12 mouse cellular contexts compared by ENCODE assay signal in the genomic region with DNA sequence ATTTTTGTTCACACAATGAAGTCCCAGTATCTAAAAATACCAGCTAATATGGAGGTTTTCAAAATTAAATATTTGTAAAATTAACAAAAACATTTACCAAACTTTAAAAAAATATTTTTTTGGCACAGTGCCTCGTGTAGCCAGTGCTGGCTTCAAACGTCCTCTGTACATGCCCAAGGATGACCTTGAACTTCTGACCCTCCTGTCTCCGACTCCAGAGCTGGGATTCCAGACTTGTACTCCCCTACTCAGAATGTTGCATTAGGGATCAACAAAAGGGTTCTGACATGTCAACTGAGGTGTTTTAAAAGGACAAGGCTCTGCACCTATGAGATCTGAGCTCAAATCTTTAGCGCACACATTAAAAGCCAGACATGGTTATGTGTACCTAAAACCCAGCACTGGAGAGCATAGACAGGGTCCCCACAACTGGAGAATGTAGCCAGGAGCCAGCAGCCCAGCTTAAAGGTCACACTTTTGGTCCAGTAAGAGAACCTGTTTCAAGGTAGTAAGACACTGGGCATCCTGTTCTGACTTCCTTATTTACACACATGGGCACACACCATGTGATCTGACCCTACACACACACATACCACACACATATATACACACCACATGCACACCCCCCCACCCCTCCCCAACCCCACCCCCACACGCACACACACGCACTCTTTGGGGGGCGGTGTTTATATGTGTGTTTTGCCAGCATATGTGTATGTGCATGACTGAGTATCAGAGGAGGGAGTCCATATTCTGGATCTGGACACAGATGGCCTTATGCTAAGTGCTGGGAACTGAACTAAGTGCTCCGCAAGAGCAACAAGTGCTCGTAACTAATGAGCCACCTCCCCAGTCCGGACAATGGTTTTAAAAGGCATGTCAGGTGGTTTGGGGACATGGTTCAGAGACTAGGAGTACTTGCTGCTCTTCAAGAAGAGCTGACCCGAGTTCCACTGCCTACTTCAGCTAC. TPM values are rescaled to one million over a fixed set of nuclear protein-coding genes. Genes with fewer than 3 reads are reported as not detected.
DNase-seq lines count a peak whose midpoint lies in the region; ATAC-seq and TF ChIP-seq lines count a peak whose summit lies in the region.
"Had no signal": no experiment of that assay in that cellular context is flagged by ENCODE, and none has a peak within 500 bp of the region (broad histone marks: within the 10 kb centered on the region; RNA-seq: fewer than 3 reads in every experiment).

No protein-coding gene starts in this region.

- no peak overlapping the region for H3K9ac ChIP-seq in embryonic facial prominence, embryonic 13.5 days
- H3K9ac ChIP-seq in lung, embryonic 16.5 days (ENCODE audit: low read length): no peak overlapping the region
- no peak overlapping the region for H3K9ac ChIP-seq in lung, postnatal 0 days (replicated peaks; ENCODE audit: low read depth)
- H3K9ac ChIP-seq: limb, embryonic 12.5 days; stomach, embryonic 15.5 days had no signal

- no peak overlapping the region for H3K4me3 ChIP-seq in embryonic facial prominence, embryonic 13.5 days
- no peak overlapping the region for H3K4me3 ChIP-seq in embryonic facial prominence, embryonic 10.5 days
- no peak overlapping the region for H3K4me3 ChIP-seq in lung, embryonic 16.5 days (ENCODE audit: low read length)
- no peak overlapping the region for H3K4me3 ChIP-seq in embryonic fibroblast, embryonic 13.5 days (ENCODE audit: insufficient read depth, low read length)
- H3K4me3 ChIP-seq in lung, postnatal 0 days (ENCODE audit: low read depth, low read length): no peak overlapping the region
- H3K4me3 ChIP-seq: limb, embryonic 12.5 days; stomach, embryonic 15.5 days had no signal

- no peak for TF ChIP-seq EP300 in lung, postnatal 0 days (IDR thresholded peaks at IDR 0.05)

- DNase-seq in embryonic facial prominence, embryonic 10.5 days (ENCODE audit: low spot score): no peak
- no peak for DNase-seq in lung, adult 18-20 months
- DNase-seq in B cell, adult 2 months: peak; percentile 64
- no peak for DNase-seq in T-cell, adult 2 months (ENCODE audit: low spot score)
- DNase-seq in lung, postnatal 0 days (ENCODE audit: low spot score): no peak
- DNase-seq: lung, adult 2 months had no signal

- H3K4me1 ChIP-seq in embryonic facial prominence, embryonic 13.5 days: peaks cover 26% of the 10 kb centered on the region
- peaks cover 28% of the 10 kb centered on the region for H3K4me1 ChIP-seq in embryonic facial prominence, embryonic 10.5 days
- H3K4me1 ChIP-seq in lung, embryonic 16.5 days (replicated peaks; ENCODE audit: control insufficient read depth, insufficient read depth, low read length): peaks cover 21% of the 10 kb centered on the region
- H3K4me1 ChIP-seq in embryonic fibroblast, embryonic 13.5 days (ENCODE audit: control insufficient read depth, insufficient read depth, low read length): peaks cover 8% of the 10 kb centered on the region; the same call in 1 of the 2 replicates
- peaks cover 12% of the 10 kb centered on the region; the same call in 1 of the 2 replicates for H3K4me1 ChIP-seq in lung, postnatal 0 days (ENCODE audit: insufficient read depth, low read depth, low read length)

- TF ChIP-seq POLR2A in embryonic fibroblast, embryonic 13.5 days (IDR thresholded peaks at IDR 0.05; ENCODE audit: low read depth, low read length): no peak

- no peak for ATAC-seq in embryonic facial prominence, embryonic 13.5 days (ENCODE audit: insufficient number of reproducible peaks, insufficient read depth, low FRiP score, low TSS enrichment, low read depth)
- ATAC-seq in lung, embryonic 16.5 days (ENCODE audit: low read depth): no peak
- ATAC-seq in lung, postnatal 0 days: no peak
- ATAC-seq: CD4-positive, CD25-positive, alpha-beta regulatory T cell, adult 4 months had no signal

- H3K27ac ChIP-seq in embryonic facial prominence, embryonic 13.5 days: peak overlapping the region; percentile 52; the same call in 1 of the 2 replicates
- H3K27ac ChIP-seq in embryonic facial prominence, embryonic 10.5 days (replicated peaks): no peak overlapping the region
- peak overlapping the region; percentile 34; the same call in 1 of the 2 replicates for H3K27ac ChIP-seq in lung, embryonic 16.5 days (ENCODE audit: low read length)
- peak overlapping the region; percentile 16 for H3K27ac ChIP-seq in embryonic fibroblast, embryonic 13.5 days (ENCODE audit: insufficient read depth, low read length)
- no peak overlapping the region for H3K27ac ChIP-seq in lung, postnatal 0 days (ENCODE audit: low read length)
- H3K27ac ChIP-seq: limb, embryonic 12.5 days had no signal

- peaks cover 2% of the 10 kb centered on the region; the same call in 1 of the 2 replicates for H3K36me3 ChIP-seq in embryonic facial prominence, embryonic 13.5 days
- H3K36me3 ChIP-seq in embryonic facial prominence, embryonic 10.5 days (replicated peaks): no peaks in the 10 kb centered on the region; the same call in 1 of the 2 replicates
- no peaks in the 10 kb centered on the region for H3K36me3 ChIP-seq in lung, embryonic 16.5 days (ENCODE audit: control insufficient read depth, insufficient read depth, low read length)
- no peaks in the 10 kb centered on the region for H3K36me3 ChIP-seq in lung, postnatal 0 days (ENCODE audit: insufficient read depth, low read length)
- H3K36me3 ChIP-seq: limb, embryonic 12.5 days; stomach, embryonic 15.5 days had no signal

- H3K27me3 ChIP-seq in embryonic facial prominence, embryonic 13.5 days: no peaks in the 10 kb centered on the region
- H3K27me3 ChIP-seq in embryonic facial prominence, embryonic 10.5 days (replicated peaks; ENCODE audit: low read depth, poor library complexity, severe bottlenecking): peaks cover 26% of the 10 kb centered on the region
- no peaks in the 10 kb centered on the region for H3K27me3 ChIP-seq in lung, embryonic 16.5 days (ENCODE audit: control insufficient read depth, insufficient read depth, low read depth, low read length)
- no peaks in the 10 kb centered on the region for H3K27me3 ChIP-seq in lung, postnatal 0 days (replicated peaks; ENCODE audit: insufficient read depth, low read length)
- H3K27me3 ChIP-seq: stomach, embryonic 15.5 days had no signal

- H3K9me3 ChIP-seq in embryonic facial prominence, embryonic 13.5 days: no peaks in the 10 kb centered on the region
- H3K9me3 ChIP-seq in embryonic facial prominence, embryonic 10.5 days: no peaks in the 10 kb centered on the region
- no peaks in the 10 kb centered on the region for H3K9me3 ChIP-seq in lung, embryonic 16.5 days (ENCODE audit: control insufficient read depth, low read length)
- no peaks in the 10 kb centered on the region for H3K9me3 ChIP-seq in lung, postnatal 0 days (ENCODE audit: low read length)
- H3K9me3 ChIP-seq: limb, embryonic 12.5 days; stomach, embryonic 15.5 days had no signal

- H3K4me2 ChIP-seq in embryonic facial prominence, embryonic 13.5 days: no peak overlapping the region
- H3K4me2 ChIP-seq in lung, embryonic 16.5 days (ENCODE audit: low read depth, low read length): no peak overlapping the region
- H3K4me2 ChIP-seq in lung, postnatal 0 days (replicated peaks; ENCODE audit: low read depth, low read length): no peak overlapping the region
- H3K4me2 ChIP-seq: limb, embryonic 12.5 days had no signal

- WGBS in embryonic facial prominence, embryonic 13.5 days: 75% methylated on average over 11 of the region's 11 CpGs
- 80% methylated on average over 11 of the region's 11 CpGs for WGBS in embryonic facial prominence, embryonic 10.5 days
- 63% methylated on average over 11 of the region's 11 CpGs for WGBS in lung, embryonic 16.5 days
- WGBS in lung, postnatal 0 days: 66% methylated on average over 11 of the region's 11 CpGs

- no peak for TF ChIP-seq CTCF in embryonic fibroblast, embryonic 13.5 days (IDR thresholded peaks at IDR 0.05; ENCODE audit: borderline replicate concordance, insufficient read depth, low read length)
- no peak for TF ChIP-seq CTCF in lung, postnatal 0 days (IDR thresholded peaks at IDR 0.05)

RNA-seq across cellular contexts. Expression of gene Pik3ip1, which starts 1.1 kb away (rescaled TPM):
- 12.8 and 14.6 TPM in 2 replicates for polyA plus RNA-seq in embryonic facial prominence, embryonic 13.5 days (2015; fragmentation: Nextera tagmentation; extraction: Ambion mirVana)
- polyA plus RNA-seq in embryonic facial prominence, embryonic 10.5 days (2016; fragmentation: Nextera tagmentation; extraction: Ambion mirVana): 7.3 and 11.2 TPM in 2 replicates
- polyA plus RNA-seq in lung, embryonic 16.5 days (2015; fragmentation: Nextera tagmentation; extraction: Ambion mirVana): 11.8 and 12.0 TPM in 2 replicates
- polyA plus RNA-seq in embryonic fibroblast, embryonic 13.5 days (2011; ENCODE audit: insufficient read length, low read depth, missing spikeins): 21.1 and 22.8 TPM in 2 replicates
- 22.7 and 25.5 TPM in 2 replicates for polyA plus RNA-seq in lung, postnatal 0 days (2015; fragmentation: Nextera tagmentation; extraction: Ambion mirVana)

RNA-seq across cellular contexts. Expression of gene Patz1, which starts 40.4 kb away (rescaled TPM):
- 52.0 and 52.7 TPM in 2 replicates for polyA plus RNA-seq in embryonic facial prominence, embryonic 13.5 days (2015; fragmentation: Nextera tagmentation; extraction: Ambion mirVana)
- 91.5 and 96.8 TPM in 2 replicates for polyA plus RNA-seq in embryonic facial prominence, embryonic 10.5 days (2016; fragmentation: Nextera tagmentation; extraction: Ambion mirVana)
- 41.2 and 41.4 TPM in 2 replicates for polyA plus RNA-seq in lung, embryonic 16.5 days (2015; fragmentation: Nextera tagmentation; extraction: Ambion mirVana)
- polyA plus RNA-seq in embryonic fibroblast, embryonic 13.5 days (2011; ENCODE audit: insufficient read length, low read depth, missing spikeins): 23.4 and 26.5 TPM in 2 replicates
- polyA plus RNA-seq in lung, postnatal 0 days (2015; fragmentation: Nextera tagmentation; extraction: Ambion mirVana): 22.9 and 23.2 TPM in 2 replicates

Comparison
In these comparisons a context has a peak if more than half of its experiments do, and no peak if none do; other contexts are left out.
1. H3K27ac ChIP-seq: peak in embryonic facial prominence, embryonic 13.5 days (single experiment), lung, embryonic 16.5 days (single experiment) and embryonic fibroblast, embryonic 13.5 days (single experiment); none in embryonic facial prominence, embryonic 10.5 days (single experiment) and lung, postnatal 0 days (single experiment).
2. DNase-seq: peak in B cell, adult 2 months (2 of 2); none in embryonic facial prominence, embryonic 10.5 days (single experiment), lung, adult 18-20 months (0 of 2), T-cell, adult 2 months (single experiment) and lung, postnatal 0 days (single experiment).